Mouse (Mus musculus) right cerebral cortex, adult 2 months (tissue): ENCODE results near the gene Thbd.

ENCODE experiments used
- DNase-seq, 2 experiments: peaks; one replicate each; pipeline ENCODE4 v3.0.0; 2021 to 2022; ENCODE audit warnings: low spot score in 2 of 2

Gene Thbd

DNA sequence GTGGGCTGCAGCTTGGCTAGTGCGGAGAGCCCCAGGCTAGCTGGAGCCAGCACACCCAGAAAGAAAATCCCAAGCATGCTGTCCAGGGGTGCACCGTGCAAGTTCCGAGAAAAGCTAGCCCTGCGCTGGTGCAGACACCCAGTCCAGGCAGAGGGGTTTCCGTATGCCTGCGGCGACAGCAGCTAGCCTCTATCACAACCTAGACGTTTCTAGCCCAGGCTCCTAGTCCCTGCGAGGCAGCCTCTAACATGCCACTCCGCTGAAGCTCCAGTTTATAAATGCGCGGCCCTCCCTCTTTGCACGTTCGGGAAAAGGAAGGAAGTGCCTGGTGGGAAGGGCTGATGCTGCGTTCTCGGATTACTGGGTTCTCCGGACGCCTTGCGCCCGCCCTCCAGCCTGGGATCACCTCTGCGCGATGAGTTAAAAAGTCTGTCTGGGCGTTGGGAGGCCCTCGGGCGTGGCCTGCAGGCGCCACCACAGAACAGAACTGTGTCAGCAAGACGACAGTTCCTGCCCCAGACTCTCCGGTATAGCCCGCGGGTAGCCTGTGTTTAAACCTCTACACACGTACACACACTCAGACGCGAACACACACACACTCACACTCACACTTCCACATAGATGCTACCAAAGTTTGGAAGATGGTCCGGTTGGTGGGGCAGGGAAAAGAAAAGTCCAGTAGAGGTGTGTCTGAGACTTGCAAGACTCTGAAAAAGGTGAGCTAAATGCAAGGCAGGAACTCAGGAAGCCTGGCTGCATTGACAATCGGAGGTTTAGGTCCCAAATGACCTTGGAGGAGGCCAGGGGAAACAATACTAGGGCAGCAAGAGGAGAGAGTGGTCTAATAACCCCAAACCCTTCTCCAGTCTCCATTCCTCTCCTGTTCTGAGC lies at the start of gene Thbd:
TSS of gene Thbd (minus strand) at position 319 of the 891 bp plus-strand sequence.
- DNase-seq, result peak in 1 of 2 experiments; percentile 7

DNA sequence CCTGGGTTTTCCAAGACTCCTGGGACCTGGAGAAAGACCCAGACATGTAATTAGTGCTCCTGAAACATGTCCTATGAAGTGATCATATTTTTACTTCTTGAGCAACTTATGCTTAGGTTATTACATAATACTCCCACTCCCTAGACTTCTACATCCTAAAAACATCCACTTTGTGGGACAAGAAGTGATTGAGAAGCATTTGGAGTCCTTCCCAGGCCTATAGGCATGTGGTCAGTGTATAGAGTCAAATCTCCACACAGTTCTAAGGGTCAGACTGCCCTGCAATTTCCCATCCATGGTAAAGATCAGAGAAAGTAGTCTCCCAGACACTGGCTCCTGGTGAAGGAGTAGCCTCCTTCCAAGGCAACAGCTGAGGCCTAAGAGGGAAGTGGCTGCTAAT lies 47.4 kb upstream of the Thbd start:
- no peak for DNase-seq

DNA sequence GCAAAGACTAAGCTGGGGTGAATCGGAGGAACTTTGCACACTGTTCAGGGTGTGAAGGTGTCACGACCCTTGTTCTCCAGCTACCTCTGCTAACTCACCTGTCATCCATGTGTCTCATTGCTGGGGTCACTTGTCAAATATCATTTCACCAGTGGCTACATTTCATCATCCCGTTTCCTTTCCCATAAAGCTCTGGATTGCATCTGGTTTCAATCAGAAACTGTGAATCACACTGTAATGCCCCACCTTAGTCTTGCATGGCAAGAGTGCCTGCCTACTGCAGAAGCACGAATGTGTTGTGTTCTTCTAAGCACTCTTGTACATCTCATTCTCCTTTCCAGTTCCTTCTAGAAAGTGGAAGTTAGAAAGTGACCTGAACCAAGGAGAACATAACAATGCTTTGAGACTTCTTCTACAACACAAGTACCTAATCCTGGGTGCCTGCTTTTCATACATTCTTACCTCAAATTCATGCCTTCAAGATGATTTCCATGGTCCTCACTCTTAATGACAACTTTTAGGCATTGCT lies 46.1 kb upstream of the Thbd start:
- DNase-seq, result no peak

DNA sequence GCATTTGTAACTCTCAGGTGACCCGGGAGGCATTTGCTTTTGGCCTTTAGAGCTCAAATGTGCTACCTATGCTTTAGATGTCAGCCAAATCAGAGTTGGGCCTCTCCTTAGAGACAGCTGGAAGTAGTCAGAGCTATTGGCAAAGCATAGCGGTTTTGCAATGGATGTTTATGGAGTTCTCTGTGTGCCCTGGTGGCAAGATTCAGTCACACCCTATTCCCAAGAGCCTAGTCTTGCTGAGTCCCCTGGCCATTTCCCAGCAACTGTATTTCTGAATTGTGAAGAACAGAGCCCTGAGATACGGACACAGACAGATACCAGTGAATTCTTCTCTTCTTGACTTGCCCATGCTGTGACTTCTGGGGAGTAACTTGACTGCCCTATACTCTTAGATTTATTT lies 45.1 kb upstream of the Thbd start:
- no peak for DNase-seq

DNA sequence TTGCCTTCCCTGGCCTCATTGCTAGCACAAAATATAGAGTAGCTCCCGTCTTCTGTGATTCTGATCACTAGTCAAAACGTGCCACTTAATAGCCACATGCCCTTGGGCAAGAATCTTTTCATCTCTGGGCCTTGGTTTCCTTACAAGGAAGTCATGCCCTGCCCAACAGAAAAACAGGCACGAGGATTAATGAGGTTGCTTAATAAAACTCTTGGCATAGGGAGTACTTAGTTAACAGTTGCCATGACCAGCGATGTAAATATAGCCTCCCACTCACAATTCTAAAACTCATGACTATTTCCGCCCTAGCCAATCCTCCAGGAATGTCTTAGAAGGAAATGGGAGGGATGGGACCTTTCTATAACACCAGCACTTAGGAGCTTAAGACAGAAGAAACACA lies 43.5 kb upstream of the Thbd start:
- DNase-seq, result no peak

DNA sequence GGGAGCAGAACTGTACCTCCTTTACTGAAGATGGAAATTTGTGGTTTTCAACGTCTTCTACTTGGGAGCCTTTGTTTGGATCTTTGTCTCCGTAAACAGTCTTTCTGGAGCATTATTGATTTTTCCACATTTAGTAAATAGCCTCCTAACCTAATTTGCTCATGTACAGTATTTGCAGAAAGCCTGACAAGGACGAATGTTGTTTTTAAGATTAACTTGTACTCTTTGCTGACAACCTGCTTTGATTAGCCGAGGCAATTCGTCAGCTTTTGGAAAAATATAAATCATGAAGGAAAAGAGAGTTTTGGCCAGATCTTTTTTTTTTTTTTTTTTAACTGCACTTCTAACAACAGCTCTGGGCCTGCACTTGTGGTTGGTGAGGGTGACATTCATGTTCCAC lies 42.6 kb upstream of the Thbd start:
- no peak for DNase-seq

DNA sequence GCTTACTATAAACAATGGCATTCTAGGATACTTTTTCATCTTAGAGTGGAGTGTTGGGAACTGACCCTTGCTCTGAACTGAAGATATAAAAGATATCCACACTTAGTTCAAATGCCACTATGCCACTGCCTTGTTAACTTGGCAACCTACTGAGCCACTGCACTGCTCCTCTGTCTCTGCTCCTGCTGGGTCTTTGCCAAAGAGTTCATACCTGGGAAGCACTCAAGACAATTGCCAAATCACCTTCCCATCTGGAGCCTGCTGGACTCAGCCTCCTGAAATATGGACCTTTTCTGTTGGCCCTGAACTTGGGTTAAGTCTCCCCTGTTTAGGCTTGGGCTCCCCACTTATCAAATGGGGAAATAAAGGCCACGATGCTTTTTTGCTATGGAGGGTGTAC lies 41.7 kb upstream of the Thbd start:
- no peak for DNase-seq

DNA sequence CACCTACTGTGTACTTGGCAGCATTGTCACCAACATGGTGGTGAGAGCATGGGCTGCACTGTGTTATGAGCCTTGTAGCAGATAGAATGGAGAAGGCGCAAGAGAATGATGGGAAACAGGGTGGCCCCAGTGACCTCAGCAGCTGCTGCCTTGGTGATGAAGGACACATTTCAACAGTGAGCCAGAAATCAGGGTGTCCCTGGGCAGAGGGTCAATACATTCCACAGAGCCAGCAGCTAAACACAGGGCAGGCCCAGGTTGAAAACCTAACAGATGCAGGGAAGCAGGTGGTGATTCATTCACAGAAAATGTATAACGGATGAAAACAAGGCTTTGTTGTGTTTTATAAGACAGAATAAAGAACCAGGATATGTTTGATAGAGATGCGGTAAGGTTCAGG lies 38.5 kb upstream of the Thbd start:
- DNase-seq, result no peak

DNA sequence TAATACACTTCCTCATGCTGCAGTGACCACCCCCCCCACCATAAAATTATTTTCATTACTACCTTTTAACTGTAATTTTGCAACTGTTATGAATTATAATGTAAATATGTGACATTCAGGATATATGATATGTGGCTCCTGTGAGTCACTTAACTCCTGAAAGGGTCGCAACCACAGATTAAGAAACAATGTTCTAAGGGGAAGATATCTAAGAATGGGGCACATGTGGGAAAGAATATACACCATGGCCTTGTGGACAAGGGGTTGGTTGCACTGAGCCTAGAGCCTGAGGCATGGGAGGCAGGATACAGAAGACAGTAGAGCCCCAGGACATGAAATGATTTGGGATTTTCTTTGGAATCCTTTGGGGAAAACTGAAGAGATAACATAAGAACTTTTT lies 37.6 kb upstream of the Thbd start:
- DNase-seq, result no peak

DNA sequence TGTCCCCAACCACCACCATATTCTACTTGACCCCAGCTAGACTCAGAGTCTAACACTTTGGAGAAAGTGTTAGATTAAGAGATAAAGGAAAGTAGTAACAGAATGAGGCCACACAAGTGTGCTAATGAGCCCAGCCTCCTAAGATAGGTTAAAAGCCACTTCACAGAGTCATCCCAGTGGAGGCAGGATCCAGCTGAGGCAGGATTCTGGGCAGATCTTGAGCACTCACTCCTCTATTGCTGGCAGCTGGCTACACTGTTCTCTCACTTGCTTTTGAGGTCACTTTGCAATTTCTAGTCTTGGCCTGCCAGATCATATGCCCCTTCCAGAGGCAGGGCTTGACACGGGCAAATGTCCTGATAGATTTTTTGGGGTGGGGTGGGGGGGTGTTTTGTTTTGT lies 36.5 kb upstream of the Thbd start:
- DNase-seq, result no peak

DNA sequence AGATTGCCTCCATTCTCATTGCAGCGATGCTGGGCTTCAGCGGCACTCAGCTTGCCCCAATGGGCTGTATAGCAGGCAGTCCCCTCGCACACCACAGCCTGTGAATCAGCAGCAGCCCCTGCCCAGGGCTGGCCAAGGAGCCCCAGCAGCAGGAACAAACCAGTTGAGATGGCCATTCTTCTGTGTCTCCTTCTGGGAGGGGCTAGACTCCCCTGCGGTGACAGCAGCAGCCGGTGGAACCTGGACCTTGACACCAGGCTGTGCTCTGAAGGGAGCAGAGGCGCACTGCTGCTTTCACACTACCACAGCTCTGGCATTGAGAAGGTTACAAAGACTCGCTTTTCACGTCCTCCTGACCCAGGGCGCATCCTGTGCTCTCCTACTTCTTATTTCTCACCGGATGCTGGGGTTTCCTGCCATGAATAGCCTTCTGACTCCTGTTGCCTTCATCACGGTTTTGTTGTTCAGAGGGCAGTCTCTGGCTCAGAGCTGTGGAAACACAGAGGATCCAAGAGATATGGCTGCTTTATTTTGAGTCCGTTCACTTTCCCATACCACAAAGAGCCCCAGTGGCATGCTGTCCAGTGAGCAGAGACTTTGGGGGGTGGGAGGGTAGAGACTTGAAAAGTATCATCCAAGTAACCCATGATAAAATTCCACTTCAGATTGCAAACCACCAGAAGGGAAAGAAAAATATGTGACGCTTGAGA lies 35.4 kb upstream of the Thbd start, which contains the start of gene Cd93:
TSS of gene Cd93 (minus strand) at position 315 of the 710 bp plus-strand sequence.
- no peak for DNase-seq

DNA sequence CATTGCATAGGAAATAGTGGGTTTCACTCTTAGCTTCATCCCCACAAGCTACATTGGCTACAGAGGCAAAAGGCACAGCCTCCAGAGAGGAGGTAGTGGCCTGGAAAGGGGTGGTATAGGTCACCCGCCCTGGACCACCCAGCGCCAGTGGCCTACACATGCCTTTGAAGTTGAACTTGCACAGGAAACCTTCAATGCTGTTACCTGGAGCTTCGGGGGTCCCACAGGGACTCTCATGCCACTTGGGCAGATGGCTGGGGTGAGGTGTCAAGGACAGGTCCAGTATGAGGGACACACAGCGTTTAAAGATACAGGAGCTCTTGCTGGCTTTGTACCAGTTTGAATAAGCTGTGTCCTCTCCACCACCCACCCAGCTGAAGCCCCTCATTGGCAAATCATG lies 34.7 kb upstream of the Thbd start:
- no peak for DNase-seq

DNA sequence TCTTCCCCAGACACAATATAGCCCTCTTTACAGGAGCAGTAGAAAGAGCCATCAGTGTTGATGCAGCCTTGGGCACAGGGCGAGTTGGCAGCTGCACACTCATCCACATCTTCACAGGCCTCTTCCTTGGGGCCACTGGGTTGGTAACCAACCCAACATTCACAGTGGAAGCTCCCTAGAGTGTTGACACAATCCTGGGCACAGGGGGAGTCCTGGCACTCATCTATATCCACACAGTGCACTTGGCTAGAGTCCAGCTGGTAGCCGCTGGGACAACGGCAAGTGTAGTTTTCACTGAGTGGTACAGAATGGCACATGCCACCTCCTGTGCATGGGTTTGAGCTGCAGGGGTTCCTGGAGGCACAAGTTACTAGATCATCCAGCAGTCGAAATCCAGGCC lies 34.2 kb upstream of the Thbd start:
- DNase-seq, result no peak

DNA sequence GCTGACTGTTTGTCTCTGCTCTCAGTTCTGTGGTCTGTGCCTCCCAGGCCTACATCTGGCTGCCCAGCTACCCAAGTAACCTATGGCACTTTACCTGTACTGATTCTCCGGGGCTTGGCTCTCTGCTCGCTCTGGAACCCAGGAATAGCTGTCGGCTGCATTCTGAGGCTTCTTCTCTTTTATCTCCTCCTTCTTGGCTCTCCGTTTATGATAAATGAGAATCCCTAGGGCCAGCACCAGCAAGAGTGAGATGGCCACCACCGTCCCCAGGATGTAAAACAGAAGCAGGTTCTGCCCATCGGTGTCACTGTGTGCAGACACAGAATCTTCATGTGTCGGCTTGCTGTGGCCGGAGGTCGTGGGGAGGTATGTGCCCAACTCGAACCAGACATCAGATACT lies 33.4 kb upstream of the Thbd start:
- no peak for DNase-seq

DNA sequence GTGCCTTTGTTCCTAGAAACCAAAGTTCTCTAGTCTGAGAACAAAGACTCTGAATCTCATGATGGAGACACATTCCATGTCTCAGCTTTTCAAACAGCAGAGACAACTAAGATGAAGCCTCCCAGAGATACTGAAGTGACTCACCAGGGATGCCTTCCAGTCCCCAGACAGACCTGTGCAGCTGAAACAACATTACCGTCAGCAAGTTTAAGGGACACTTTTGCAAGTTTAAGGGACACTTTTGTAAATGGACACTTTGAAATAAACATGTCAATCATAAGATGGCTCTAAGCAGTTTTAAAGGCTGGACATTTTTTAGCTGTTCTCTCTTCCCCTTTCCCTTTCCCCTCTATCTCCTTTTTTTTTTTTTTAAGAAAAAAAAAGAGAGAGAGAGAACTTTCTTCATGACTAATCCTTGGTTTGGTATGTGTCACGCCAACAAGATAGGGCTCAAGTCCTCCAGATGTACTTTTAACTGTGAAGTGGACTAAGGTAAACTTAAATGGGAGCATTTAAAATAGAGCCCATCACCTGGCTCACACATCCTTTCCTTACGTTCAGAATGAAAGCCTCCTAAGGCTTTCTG lies 31.8 kb upstream of the Thbd start:
- DNase-seq, result no peak

DNA sequence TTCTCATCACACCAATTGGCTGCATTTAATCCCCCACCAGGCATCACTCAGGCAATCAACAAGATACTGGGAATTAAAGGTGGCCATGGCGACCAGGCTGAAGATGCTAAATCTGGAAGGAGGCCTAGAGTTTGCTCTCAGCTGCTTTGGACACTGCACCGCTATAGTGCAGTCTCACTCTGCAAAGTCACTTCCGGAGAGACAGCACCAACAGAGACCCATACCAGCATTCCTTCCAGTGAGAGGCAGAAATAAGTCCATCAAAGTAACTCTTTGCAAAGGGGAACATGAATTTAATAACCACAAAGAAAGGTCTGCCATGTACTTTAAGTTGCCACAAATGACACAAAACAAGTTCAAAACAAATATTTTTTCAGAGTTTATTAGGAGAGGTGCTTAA lies 28.3 kb upstream of the Thbd start:
- DNase-seq, result no peak

DNA sequence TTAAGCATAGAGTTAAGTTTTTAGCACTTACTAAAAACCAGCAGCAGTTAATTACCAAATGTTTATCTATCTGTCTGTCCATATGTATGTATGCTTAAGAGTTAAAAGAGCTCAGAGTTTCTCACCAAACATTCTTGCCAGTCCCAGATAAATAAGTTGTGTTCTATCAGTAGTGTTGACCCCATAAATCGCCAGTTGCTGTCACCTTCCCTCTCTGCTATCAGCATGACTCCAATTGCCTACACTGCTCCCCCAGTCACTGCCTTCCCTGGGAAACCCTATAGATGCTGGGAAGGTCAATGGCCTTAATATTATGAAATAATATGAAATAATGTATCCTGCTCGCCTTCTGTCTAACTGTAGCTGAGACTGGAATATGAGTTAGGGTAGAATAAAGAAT lies 24.4 kb upstream of the Thbd start:
- DNase-seq, result no peak

DNA sequence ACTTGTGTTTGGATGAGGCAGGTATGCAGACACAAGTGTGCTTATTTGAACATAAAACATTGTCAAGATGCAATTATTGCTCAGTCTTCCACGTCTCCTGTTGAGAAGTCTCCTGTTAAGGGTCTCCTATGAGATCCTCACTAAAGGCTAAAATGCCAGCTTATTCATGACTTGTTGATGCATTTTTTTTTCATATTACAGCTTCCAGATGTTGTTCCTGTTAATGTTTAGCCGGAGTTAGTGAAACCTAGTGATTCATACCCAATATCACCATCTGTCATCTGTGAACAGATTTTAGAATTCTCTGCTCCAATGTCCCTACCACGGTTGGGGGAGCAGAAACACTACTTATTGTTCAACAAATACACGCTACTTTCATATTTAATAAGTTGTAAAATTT lies 23.0 kb upstream of the Thbd start:
- no peak for DNase-seq

DNA sequence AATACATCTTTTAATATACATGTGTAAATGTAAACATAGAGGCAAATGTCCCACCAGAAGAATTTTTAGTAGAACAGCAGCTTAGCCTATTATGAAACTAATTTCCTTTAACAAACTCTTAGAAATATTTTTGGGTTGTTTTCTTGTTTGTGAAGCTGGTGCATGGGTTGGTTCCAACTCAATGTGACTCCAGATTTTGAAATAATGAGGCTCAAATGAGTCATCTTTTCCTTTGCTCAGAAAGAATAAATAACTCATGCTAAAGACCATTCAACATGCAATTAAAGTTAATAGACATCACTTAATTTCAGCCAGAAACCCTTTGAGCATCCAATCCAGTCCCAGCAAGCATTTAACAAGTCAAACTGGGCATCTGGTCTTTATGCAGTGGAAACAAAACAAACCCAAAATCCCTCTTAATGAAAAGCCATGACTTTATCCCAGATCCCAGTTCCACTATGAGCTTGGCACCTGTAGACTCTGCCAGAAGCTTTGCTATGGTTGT lies 21.1 kb upstream of the Thbd start:
- DNase-seq, result no peak

DNA sequence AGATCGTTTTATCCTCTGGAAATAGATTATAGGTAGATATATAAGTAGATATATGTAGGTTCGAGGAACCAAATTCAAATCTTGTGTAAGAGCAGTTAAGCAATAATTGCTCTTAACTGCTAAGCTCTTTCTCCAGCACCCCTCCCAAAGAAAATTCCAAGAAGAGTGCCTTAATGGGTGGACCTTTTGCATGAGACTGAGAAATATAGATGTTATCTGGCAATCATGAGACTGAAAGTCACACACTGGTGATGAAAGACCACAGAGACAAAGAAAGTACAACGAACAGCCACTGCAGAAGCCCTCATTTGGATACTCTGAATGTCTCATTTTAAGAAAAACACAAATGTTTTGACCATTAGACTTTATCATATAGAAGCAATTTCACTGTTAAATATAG lies 20.5 kb upstream of the Thbd start:
- DNase-seq, result no peak

DNA sequence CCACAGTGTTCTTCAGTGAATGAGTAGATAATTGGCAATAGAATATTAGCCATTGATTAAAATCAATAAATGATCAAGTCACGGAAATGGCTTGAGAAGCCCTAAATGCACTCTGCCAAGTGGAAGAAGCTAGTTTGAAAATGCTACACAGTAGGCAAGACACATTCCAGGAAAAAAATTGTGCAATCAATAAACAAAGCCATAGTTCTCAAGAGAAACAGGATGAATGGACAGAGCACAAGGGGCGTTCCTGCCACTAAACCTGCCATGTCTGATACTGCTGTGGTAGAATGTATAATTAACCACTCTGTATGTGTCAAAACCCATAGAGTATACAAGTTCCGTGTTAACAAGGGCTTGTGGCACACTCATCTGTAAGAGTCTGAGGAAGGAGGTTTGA lies 19.6 kb upstream of the Thbd start:
- DNase-seq, result no peak

DNA sequence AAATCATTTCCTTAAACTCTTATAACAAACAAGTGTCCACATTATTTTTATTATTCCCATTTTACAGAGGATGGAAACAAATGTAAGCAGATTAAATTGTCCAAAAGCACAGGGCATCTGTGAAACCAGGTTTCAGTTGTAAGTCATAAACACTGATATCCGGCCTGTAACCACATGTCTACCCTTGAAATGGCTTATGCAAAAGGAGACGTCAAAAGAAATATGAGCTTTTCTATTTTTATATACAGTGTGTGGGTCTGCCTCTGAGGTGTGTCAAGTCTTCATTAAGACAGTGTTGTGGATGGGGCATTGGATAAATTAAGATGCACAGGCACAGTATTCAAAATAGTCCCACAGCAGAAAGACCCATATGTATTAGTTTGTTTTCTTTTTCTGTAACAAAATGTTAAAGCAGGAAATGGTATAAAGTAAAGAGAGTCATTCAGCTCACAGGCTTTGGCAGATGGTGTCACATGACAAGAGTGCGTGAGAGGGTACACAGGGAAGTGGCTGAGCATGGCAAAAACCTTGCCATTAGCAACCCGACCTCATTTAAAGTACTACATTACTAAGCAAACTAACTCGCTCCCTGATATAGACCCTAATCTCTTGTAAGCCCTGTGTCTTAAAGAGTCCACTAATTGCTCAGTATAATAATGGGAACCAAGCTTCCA lies 17.9 kb upstream of the Thbd start:
- DNase-seq, result no peak
